Mouse (Mus musculus) midbrain, embryonic 11.5 days (tissue): Measurements from ENCODE around the gene Lcorl. TPM values are rescaled to one million over a fixed set of nuclear protein-coding genes. Genes with fewer than 3 reads are reported as not detected.

ENCODE experiments used
- ATAC-seq: fragments of 200-750 bp; cut with Nextera tagmentation; 2 replicates; pipeline ENCODE4 v1.8.0; 2017; ENCODE audit warnings: moderate TSS enrichment, moderate library complexity; ENCODE audit not compliant: low FRiP score
- DNase-seq: peaks from one replicate; pipeline ENCODE4 v3.0.0; 2015; ENCODE audit warnings: low spot score; ENCODE audit errors: missing footprints
- H3K27ac ChIP-seq: fragments of 300-500 bp; sonication (generic); 2 replicates; pipeline ENCODE4 v1.5.1; 2014; ENCODE audit warnings: low read depth, low read length
- H3K27me3 ChIP-seq: fragments of 300-500 bp; sonication (generic); 2 replicates; pipeline ENCODE4 v1.6.1; 2014; ENCODE audit warnings: mild to moderate bottlenecking, low read length, moderate library complexity, mixed read lengths; ENCODE audit not compliant: control insufficient read depth, insufficient read depth
- H3K36me3 ChIP-seq: fragments of 300-500 bp; sonication (generic); 2 replicates; pipeline ENCODE4 v1.6.1; 2014; ENCODE audit warnings: mild to moderate bottlenecking, low read length, moderate library complexity, mixed read lengths; ENCODE audit not compliant: control insufficient read depth, insufficient read depth
- H3K4me1 ChIP-seq: fragments of 300-500 bp; sonication (generic); 2 replicates; pipeline ENCODE4 v1.6.1; 2014; ENCODE audit warnings: low read length; ENCODE audit not compliant: control insufficient read depth, insufficient read depth
- H3K4me2 ChIP-seq: fragments of 300-500 bp; sonication (generic); 2 replicates; pipeline ENCODE4 v1.6.1; 2014; ENCODE audit warnings: mild to moderate bottlenecking, moderate library complexity
- H3K4me3 ChIP-seq: fragments of 300-500 bp; sonication (generic); 2 replicates; pipeline ENCODE4 v1.5.1; 2014; ENCODE audit warnings: low read depth, low read length
- H3K9ac ChIP-seq: fragments of 300-500 bp; sonication (generic); 2 replicates; pipeline ENCODE4 v1.6.1; 2014; ENCODE audit warnings: low read length
- H3K9me3 ChIP-seq: fragments of 300-500 bp; sonication (generic); 2 replicates; pipeline ENCODE4 v1.6.1; 2016; ENCODE audit warnings: low read length; ENCODE audit not compliant: control insufficient read depth
- WGBS: fragments of 180-500 bp; shearing (Covaris S2); extraction: QIAGEN DNeasy Blood & Tissue Kit; methylation state at CpG from one replicate; pipeline ENCODE4 v1.1.7; 2014; 5-methylcytosine and 5-hydroxymethylcytosine counted together
- polyA plus RNA-seq: library from polyadenylated mRNA; unstranded; fragments of >200 nt; fragmentation: Nextera tagmentation; extraction: Ambion mirVana; gene quantifications from 2 replicates; pipeline ENCODE4 v1.2.1, GENCODE M21; 2014

Lcorl gene
- polyA plus RNA-seq, 1 experiment from 2014 or later, result 41.1 TPM

DNA sequence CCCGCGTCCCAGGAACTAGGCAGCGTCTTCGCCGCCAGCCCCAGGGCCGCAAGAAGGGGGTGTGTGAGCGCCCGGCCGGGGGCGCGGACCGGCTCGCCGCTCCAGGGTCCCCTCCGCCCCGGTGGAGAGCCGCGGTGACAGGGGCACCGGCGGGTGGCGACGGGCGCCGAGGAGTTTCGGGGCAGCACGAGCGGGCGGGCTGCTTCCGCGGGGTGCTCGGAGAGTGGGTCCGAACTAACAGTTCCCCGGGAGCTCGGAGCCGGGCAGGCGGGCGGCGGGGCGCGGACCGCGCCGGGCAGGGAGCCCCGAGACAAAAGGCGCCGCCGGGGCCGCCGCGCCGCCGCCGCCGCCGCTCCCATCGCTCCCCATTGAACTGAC is 550 bp downstream of the Lcorl start:
- peak overlapping the region; percentile 98 for H3K27ac ChIP-seq
- H3K9ac ChIP-seq, result peak overlapping the region; percentile 98
- WGBS, result 0% methylated on average over 31 of the region's 56 CpGs
- H3K36me3 ChIP-seq, result no peaks in the 10 kb centered on the region
- DNase-seq, result no peak
- peak; percentile 22 for ATAC-seq
- no peaks in the 10 kb centered on the region for H3K27me3 ChIP-seq
- H3K4me3 ChIP-seq, result peak overlapping the region; percentile 94
- no peaks in the 10 kb centered on the region for H3K9me3 ChIP-seq
- H3K4me1 ChIP-seq, result no peaks in the 10 kb centered on the region
- peak overlapping the region; percentile 55 for H3K4me2 ChIP-seq

DNA sequence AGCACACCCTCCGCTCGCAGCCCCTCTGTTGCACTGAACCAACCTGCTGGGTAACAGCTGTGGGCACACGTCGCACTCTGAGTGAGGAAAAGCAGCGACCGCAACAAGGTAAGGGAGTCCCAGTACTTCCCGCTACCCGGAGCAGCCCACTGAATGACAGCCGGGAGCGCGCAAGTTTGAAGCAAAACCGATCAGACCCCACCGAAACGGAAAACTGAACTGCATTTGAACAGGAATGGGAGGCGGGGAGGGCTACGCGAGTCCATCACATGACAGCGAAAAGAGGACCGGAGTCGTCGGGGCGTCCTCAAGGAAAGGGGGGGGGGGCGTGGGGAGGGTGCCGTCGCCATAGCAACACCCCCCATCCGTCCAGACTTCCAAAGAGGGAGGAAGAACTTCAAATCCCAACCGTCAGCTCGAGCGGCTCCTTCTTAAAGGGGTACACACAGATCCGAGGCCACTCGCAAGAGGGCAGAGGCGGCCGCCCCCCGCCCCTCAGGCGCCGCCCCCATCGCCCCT is 1.1 kb downstream of the Lcorl start:
- Histone ChIP-seq H3K4me3 (peak overlapping the region; percentile 94), H3K27me3 (no peaks in the 10 kb centered on the region), H3K27ac (peak overlapping the region; percentile 98), H3K9ac (peak overlapping the region; percentile 98), H3K4me2 (peak overlapping the region; percentile 55), H3K9me3 (no peaks in the 10 kb centered on the region), H3K36me3 (no peaks in the 10 kb centered on the region), H3K4me1 (no peaks in the 10 kb centered on the region)
- peak; percentile 66 for ATAC-seq
- 1% methylated on average over 35 of the region's 37 CpGs for WGBS
- DNase-seq, result peak; percentile 97

DNA sequence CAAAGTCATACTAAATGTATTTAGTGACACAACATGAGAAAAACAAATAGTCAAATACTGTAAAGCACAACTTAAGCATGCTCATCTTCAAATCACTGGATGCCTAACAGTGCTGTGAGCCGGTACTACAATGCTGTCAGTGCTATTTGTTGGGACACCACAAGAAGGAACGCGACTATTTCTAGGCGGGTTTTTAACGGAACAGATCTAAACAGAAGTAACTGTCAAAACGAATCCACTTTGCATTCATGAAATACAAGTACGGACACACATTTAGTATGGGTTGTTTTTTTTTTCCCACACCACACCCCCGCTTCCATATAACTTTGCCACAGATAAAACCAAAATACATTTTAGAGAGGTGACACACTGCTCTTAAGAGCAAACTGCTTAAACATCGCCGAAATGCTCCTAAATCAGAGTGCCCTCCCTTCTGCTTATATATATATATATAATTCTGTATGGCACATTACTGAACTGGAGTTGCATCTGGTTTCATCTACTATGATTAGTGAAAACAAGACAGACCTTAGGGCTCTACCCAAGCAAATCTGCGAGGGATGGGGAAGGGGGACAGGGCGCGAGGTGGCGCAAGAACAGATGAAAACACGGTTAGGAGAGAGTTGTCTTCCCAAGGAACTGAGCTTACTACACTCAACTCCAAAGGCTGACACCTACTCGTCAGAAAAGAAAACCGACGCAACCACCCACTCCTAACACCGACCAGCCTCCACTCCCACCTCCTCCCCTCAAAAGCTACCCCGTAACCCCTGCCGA is 1.7 kb downstream of the Lcorl start:
- Histone ChIP-seq H3K36me3 (no peaks in the 10 kb centered on the region), H3K4me3 (peak overlapping the region; percentile 94), H3K9me3 (no peaks in the 10 kb centered on the region), H3K27ac (peak overlapping the region; percentile 53), H3K4me2 (peak overlapping the region; percentile 55), H3K27me3 (no peaks in the 10 kb centered on the region), H3K4me1 (no peaks in the 10 kb centered on the region), H3K9ac (peak overlapping the region; percentile 98)
- 30% methylated on average over 21 of the region's 21 CpGs for WGBS
- DNase-seq (peak; percentile 85), ATAC-seq (no peak)

DNA sequence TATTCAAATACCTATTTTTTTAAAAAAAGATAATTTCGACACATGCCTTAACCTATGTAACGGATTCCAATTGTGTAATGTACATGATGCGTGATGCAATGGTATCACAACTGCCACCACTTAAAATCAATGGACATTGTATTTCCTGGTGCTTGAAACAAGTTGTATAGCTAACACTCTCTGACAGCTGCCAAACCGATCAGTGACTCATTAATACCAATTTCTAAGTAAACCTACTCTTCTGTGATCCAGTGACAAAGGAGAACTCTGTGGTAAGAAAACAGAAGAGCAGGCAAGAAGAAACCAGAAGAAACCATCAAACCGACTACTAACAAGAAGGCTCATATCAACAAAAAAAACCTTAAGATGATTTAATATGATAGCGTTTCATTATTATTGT is 12.7 kb downstream of the Lcorl start:
- Histone ChIP-seq H3K4me3 (no peak overlapping the region), H3K27ac (no peak overlapping the region), H3K27me3 (no peaks in the 10 kb centered on the region), H3K36me3 (no peaks in the 10 kb centered on the region), H3K9ac (no peak overlapping the region), H3K4me1 (no peaks in the 10 kb centered on the region), H3K4me2 (no peak overlapping the region), H3K9me3 (no peaks in the 10 kb centered on the region; the same call in 1 of the 2 replicates)
- ATAC-seq (no peak), DNase-seq (no peak)
- 98% methylated on average over 6 of the region's 6 CpGs for WGBS

DNA sequence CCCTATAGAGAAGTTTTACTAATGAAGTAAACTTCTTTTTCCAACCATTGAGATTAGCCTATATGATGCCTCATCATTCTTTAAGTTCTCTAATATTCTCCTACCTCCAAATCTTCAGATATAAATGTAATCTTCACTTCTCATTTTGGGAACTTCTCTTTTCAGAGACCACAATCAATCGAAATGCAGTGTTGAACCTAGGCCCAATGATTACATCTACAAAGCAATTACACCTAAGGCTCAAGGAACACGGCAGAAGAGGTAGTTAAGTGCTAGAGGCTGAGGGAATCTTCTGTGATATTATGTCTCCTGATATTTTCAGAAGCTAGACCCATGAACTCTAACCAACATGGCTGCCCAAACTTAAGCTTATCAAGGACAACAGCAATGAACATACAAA is 22.3 kb downstream of the Lcorl start:
- 96% methylated on average over 2 of the region's 2 CpGs for WGBS
- Histone ChIP-seq H3K9ac (no peak overlapping the region), H3K27me3 (no peaks in the 10 kb centered on the region), H3K9me3 (peaks cover 12% of the 10 kb centered on the region; the same call in 1 of the 2 replicates), H3K27ac (no peak overlapping the region), H3K4me3 (no peak overlapping the region), H3K36me3 (no peaks in the 10 kb centered on the region), H3K4me2 (no peak overlapping the region), H3K4me1 (no peaks in the 10 kb centered on the region)
- ATAC-seq, result no peak
- DNase-seq, result peak; percentile 21

DNA sequence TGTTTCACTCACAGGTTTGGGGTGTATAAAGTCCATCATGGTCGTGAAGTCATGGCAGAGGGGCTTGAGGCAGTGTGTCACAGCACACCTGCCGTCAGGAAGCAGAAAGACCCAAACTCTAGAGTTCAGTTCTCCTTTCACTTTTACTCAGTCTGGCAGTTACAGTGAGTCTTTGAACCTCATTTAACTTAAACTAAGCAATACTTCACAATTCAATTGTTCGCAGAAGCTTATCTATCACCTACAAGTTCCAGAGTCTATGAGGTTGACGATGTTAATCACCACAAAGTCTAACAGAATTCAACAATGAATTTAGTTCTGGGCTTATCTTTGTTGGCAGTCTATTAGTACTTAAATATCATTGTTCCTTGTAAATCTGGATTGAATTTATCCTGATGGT is 45.9 kb downstream of the Lcorl start:
- 97% methylated on average over 4 of the region's 4 CpGs for WGBS
- Histone ChIP-seq H3K27me3 (no peaks in the 10 kb centered on the region), H3K4me1 (no peaks in the 10 kb centered on the region), H3K27ac (no peak overlapping the region), H3K4me3 (no peak overlapping the region), H3K36me3 (no peaks in the 10 kb centered on the region), H3K9ac (no peak overlapping the region), H3K4me2 (no peak overlapping the region), H3K9me3 (peaks cover 9% of the 10 kb centered on the region)
- no peak for ATAC-seq
- DNase-seq, result peak; percentile 61

DNA sequence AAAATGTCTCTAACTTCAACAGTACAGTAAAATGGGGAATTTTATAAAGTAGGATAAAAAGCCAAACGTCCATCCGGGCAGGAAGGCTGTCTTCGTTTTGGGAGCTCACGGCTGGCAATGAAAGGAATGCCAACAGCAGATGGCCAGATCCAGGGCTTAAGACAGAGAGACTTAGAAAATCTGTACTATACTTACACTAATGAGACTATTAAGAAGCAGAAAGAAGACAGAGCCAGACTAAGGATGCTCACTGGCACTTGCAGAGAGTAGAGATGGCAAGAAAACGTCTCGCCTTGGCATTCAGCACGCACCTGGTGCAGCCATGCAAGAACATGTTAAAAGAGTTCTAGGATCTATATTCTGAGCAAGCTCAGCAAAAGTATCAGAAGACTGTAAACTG is 65.6 kb downstream of the Lcorl start:
- Histone ChIP-seq H3K9me3 (no peaks in the 10 kb centered on the region), H3K4me3 (no peak overlapping the region), H3K9ac (no peak overlapping the region), H3K4me1 (no peaks in the 10 kb centered on the region), H3K27me3 (no peaks in the 10 kb centered on the region), H3K4me2 (no peak overlapping the region), H3K27ac (no peak overlapping the region), H3K36me3 (no peaks in the 10 kb centered on the region)
- ATAC-seq (no peak), DNase-seq (no peak)
- WGBS, result 93% methylated on average over 7 of the region's 7 CpGs

DNA sequence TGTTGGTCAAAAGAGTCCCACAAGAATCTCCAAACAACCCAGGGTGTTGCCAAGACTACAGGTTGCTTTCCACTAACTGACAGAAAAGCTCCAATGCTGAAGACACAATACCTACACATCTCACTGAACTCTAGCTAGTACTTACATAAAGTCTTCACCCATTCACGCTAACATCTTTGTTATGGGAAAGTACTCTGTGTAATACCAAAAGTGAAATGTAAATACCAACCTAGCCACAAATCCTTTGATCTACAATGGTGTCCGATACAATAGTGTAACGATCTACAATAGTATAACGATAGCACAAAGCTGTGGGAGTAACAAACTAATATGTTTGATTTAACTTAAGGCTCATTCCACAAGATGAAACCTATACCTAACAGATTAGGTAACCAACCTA is 67.2 kb downstream of the Lcorl start:
- no peak overlapping the region for H3K9ac ChIP-seq
- no peaks in the 10 kb centered on the region for H3K36me3 ChIP-seq
- no peaks in the 10 kb centered on the region for H3K9me3 ChIP-seq
- 96% methylated on average over 4 of the region's 4 CpGs for WGBS
- no peak overlapping the region for H3K4me3 ChIP-seq
- ATAC-seq (no peak), DNase-seq (peak; percentile 31)
- no peak overlapping the region for H3K27ac ChIP-seq
- no peak overlapping the region for H3K4me2 ChIP-seq
- H3K27me3 ChIP-seq, result no peaks in the 10 kb centered on the region
- H3K4me1 ChIP-seq, result no peaks in the 10 kb centered on the region

DNA sequence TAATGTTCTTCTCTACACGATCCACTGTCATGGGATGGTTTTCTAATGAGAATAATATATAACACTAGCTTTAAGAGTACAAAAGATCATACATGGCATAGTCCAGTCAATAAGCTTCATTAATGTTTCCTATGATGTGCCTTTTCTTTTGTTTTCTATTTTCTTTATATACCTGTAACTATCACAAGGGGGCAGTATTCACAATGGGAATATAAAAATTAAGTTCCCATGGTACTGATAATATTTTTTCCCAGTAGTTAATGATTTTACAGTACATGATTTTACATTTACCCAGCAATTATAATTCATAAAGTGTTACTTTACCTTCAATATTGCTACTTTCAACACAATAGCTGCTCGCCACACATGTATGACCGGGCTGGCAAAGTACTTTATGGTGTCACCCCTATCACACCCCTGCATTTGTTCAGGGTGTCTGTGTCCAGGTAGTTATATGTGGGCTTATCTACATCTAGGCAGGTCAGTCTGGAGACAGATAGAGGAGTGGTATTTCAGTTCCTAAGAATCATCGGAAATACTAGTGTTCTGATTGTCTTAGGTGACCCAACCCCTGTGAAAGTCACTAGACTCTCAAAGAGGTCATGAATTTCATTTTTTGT is 99.8 kb downstream of the Lcorl start:
- Histone ChIP-seq H3K4me1 (no peaks in the 10 kb centered on the region), H3K36me3 (no peaks in the 10 kb centered on the region), H3K4me3 (no peak overlapping the region), H3K27me3 (no peaks in the 10 kb centered on the region), H3K9ac (no peak overlapping the region), H3K9me3 (no peaks in the 10 kb centered on the region), H3K27ac (no peak overlapping the region), H3K4me2 (no peak overlapping the region)
- 0 out of 2 replicates have a peak, but pooled peaks have one; percentile 38 for ATAC-seq
- DNase-seq, result no peak
- WGBS, result 94% methylated on average over 4 of the region's 4 CpGs
